Mouse (Mus musculus) granulocyte monocyte progenitor cell, adult 5-6 weeks (primary cell): ENCODE measurements at regions not wholly inside any gene's neighbourhood (a gene's known extent, or its start where the extent isn't known, plus 50 kb on each side); places are given as distances from the start of the nearest gene placed in this dataset.
"Not testable (repeated sequence)": the region's sequence is repeated elsewhere in the genome, so short reads cannot be mapped to it uniquely, and the experiment has no call there.

Experiments
- ATAC-seq: replicated peaks from 2 replicates; pipeline ENCODE4 v1.8.0; 2016; ENCODE audit warnings: mild to moderate bottlenecking, moderate TSS enrichment, inconsistent platforms; ENCODE audit not compliant: poor library complexity, severe bottlenecking

- ATAC-seq = peak; percentile 92
Measured at GRCm38 (mm10) chr5:52016992-52017391, 173.3 kb downstream of the Dhx15 start.

- ATAC-seq = no peak
Measured at GRCm38 (mm10) chr5:52015786-52016185, 174.5 kb downstream of the Dhx15 start.

- ATAC-seq = no peak
Measured at GRCm38 (mm10) chr5:52010426-52010825, 179.9 kb downstream of the Dhx15 start.

- ATAC-seq = peak; percentile 96
Measured at GRCm38 (mm10) chr5:52008942-52009341, 181.4 kb downstream of the Dhx15 start.

GRCm38 (mm10) chr5:52006843-52007242 is 183.5 kb downstream of the Dhx15 start:
- no peak for ATAC-seq

GRCm38 (mm10) chr5:51990847-51991610 is 199.3 kb downstream of the Dhx15 start:
- ATAC-seq = no peak

GRCm38 (mm10) chr5:51989396-51989795 is 200.9 kb downstream of the Dhx15 start:
- no peak for ATAC-seq

- peak; percentile 82 for ATAC-seq
Measured at GRCm38 (mm10) chr5:51988913-51989312, 201.4 kb downstream of the Dhx15 start.

- ATAC-seq = no peak
Measured at GRCm38 (mm10) chr5:51984966-51985365, 205.3 kb downstream of the Dhx15 start.

- ATAC-seq = no peak
Measured at GRCm38 (mm10) chr5:51982780-51983179, 207.5 kb downstream of the Dhx15 start.

GRCm38 (mm10) chr5:51980901-51981300 is 209.4 kb downstream of the Dhx15 start:
- ATAC-seq = no peak

GRCm38 (mm10) chr5:51952499-51952898 is 237.8 kb downstream of the Dhx15 start:
- no peak for ATAC-seq

GRCm38 (mm10) chr5:51949996-51950395 is 240.3 kb downstream of the Dhx15 start:
- ATAC-seq = no peak

GRCm38 (mm10) chr5:51946062-51946461 is 244.3 kb downstream of the Dhx15 start:
- ATAC-seq = no peak

GRCm38 (mm10) chr5:51941925-51942291 is 248.4 kb downstream of the Dhx15 start:
- not testable (repeated sequence) for ATAC-seq

GRCm38 (mm10) chr5:51941255-51941924 is 248.9 kb downstream of the Dhx15 start:
- peak; percentile 97 for ATAC-seq

GRCm38 (mm10) chr5:51938845-51939244 is 251.5 kb downstream of the Dhx15 start:
- ATAC-seq = no peak

GRCm38 (mm10) chr5:51937320-51937719 is 253.0 kb downstream of the Dhx15 start:
- no peak for ATAC-seq

- ATAC-seq = no peak
Measured at GRCm38 (mm10) chr5:51935391-51936354, 254.6 kb downstream of the Dhx15 start.

- no peak for ATAC-seq
Measured at GRCm38 (mm10) chr5:51934910-51935309, 255.4 kb downstream of the Dhx15 start.

GRCm38 (mm10) chr5:51933331-51933730 is 257.0 kb downstream of the Dhx15 start:
- ATAC-seq = no peak
